Mouse (Mus musculus) brain, embryonic 14.5 days (tissue): ENCODE data around the gene Grk1.

Source experiments
- CTCF ChIP-seq: fragments of 200-500 bp; IDR thresholded peaks from 2 replicates; pipeline ENCODE4 v1.5.1; 2012; ENCODE audit warnings: inconsistent platforms, mild to moderate bottlenecking, moderate library complexity, borderline replicate concordance; ENCODE audit not compliant: insufficient read depth, insufficient read length; ENCODE audit errors: extremely low read depth
- POLR2A ChIP-seq: fragments of 200-500 bp; IDR thresholded peaks from 2 replicates; pipeline ENCODE4 v1.6.1; 2012; ENCODE audit warnings: mild to moderate bottlenecking, inconsistent platforms, borderline replicate concordance; ENCODE audit not compliant: poor library complexity, insufficient read depth, insufficient read length, severe bottlenecking; ENCODE audit errors: extremely low read depth

DNA sequence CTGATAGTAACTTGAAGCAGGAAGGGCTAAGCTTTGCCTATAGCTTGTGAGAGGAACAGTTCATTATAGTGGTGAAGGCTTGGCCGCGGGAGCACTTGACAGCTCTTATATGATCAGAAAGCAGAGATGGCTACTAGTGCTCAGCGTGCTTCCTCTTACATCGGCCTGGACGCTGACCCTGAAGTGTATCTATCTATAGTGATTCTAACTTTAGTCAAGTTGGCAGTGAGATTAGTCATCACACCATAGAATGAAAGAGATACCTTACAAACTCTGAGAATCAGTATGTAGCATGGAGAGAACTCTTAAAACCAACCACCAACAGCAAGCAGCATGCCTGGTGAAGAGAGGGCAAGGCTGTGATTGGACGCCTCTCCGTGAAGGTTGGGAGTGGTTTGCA is 23.3 kb upstream of the Grk1 start:
- TF ChIP-seq POLR2A (no peak), CTCF (no peak)
